Mouse (Mus musculus): ENCODE data around the gene Usp13.

Usp13 gene

GRCm38 (mm10) chr3:32817357-32818326, at the start of gene Usp13:
Usp13 (plus strand) TSS chr3:32817546.
- DNase-seq (ENCODE audit: low spot score): peak; percentile 58

- no peak for DNase-seq (ENCODE audit: low spot score)
These were observed 46.6 kb upstream of the Usp13 start for GRCm38 (mm10) chr3:32770781-32771180.

- DNase-seq (ENCODE audit: low spot score): no peak
These were observed 367 bp upstream of the Usp13 start for GRCm38 (mm10) chr3:32817001-32817356.

GRCm38 (mm10) chr3:32818327-32818900, 1.1 kb downstream of the Usp13 start:
- DNase-seq (ENCODE audit: low spot score): no peak

GRCm38 (mm10) chr3:32822620-32823019, 5.3 kb downstream of the Usp13 start:
- no peak for DNase-seq (ENCODE audit: low spot score)

GRCm38 (mm10) chr3:32824923-32825322, 7.6 kb downstream of the Usp13 start:
- DNase-seq (ENCODE audit: low spot score): no peak

GRCm38 (mm10) chr3:32825964-32826479, 8.7 kb downstream of the Usp13 start:
- no peak for DNase-seq (ENCODE audit: low spot score)

GRCm38 (mm10) chr3:32826701-32827100, 9.4 kb downstream of the Usp13 start:
- no peak for DNase-seq (ENCODE audit: low spot score)

- no peak for DNase-seq (ENCODE audit: low spot score)
These were observed 16.5 kb downstream of the Usp13 start for GRCm38 (mm10) chr3:32833871-32834270.

- no peak for DNase-seq (ENCODE audit: low spot score)
These were observed 20.5 kb downstream of the Usp13 start for GRCm38 (mm10) chr3:32837847-32838246.

GRCm38 (mm10) chr3:32856362-32857107, 39.2 kb downstream of the Usp13 start:
- DNase-seq (ENCODE audit: low spot score): no peak

GRCm38 (mm10) chr3:32871081-32871480, 53.7 kb downstream of the Usp13 start:
- no peak for DNase-seq (ENCODE audit: low spot score)

GRCm38 (mm10) chr3:32886386-32886785, 69.0 kb downstream of the Usp13 start:
- no peak for DNase-seq (ENCODE audit: low spot score)

- DNase-seq (ENCODE audit: low spot score): no peak
These were observed 71.5 kb downstream of the Usp13 start for GRCm38 (mm10) chr3:32888886-32889285.

- DNase-seq (ENCODE audit: low spot score): no peak
These were observed 72.8 kb downstream of the Usp13 start for GRCm38 (mm10) chr3:32890174-32890573.

- no peak for DNase-seq (ENCODE audit: low spot score)
These were observed 86.1 kb downstream of the Usp13 start for GRCm38 (mm10) chr3:32903462-32903861.

GRCm38 (mm10) chr3:32904599-32904998, 87.3 kb downstream of the Usp13 start:
- DNase-seq (ENCODE audit: low spot score): no peak

GRCm38 (mm10) chr3:32905850-32906779, 88.8 kb downstream of the Usp13 start:
- DNase-seq (ENCODE audit: low spot score): no peak

GRCm38 (mm10) chr3:32908400-32908799, 91.1 kb downstream of the Usp13 start:
- no peak for DNase-seq (ENCODE audit: low spot score)

GRCm38 (mm10) chr3:32910071-32910551, 92.8 kb downstream of the Usp13 start:
- DNase-seq (ENCODE audit: low spot score): no peak

GRCm38 (mm10) chr3:32924168-32924567, 106.8 kb downstream of the Usp13 start:
- DNase-seq (ENCODE audit: low spot score): no peak
